Mouse (Mus musculus) gastrocnemius, postnatal 36 days (tissue): ENCODE measurements around the gene Ssbp3. TPM values are rescaled to one million over a fixed set of nuclear protein-coding genes. Genes with fewer than 3 reads are reported as not detected.
A peak's percentile ranks its signal among the peaks of the same experiment; 100 is the strongest.

Experiments
- DNase-seq, 2 experiments: peaks; one replicate each; pipeline ENCODE4 v3.0.0; 2022
- intact Hi-C: fragments of 180-260 bp; cut with DNase I; formaldehyde crosslinking; loops from one replicate; pipeline ENCODE4 v1.15.1; 2025
- total RNA-seq, 2 experiments: library from RNA; stranded (reverse); gene quantifications; 2 replicates each; pipeline ENCODE4 v1.2.3; 2021

The Ssbp3 gene
- total RNA-seq, 2 experiments from 2014 or later = 21.3 to 25.6 TPM

- intact Hi-C loops = no loop called here
- no peak for DNase-seq
Observed at GRCm38 (mm10) chr4:106902157-106902556, 8.3 kb upstream of the Ssbp3 start.

- intact Hi-C loops = loop anchor here (5.0 kb wide), 1 partner anchor 161 kb away; the partner anchor contains the start of genes Cyb5rl and Mrpl37
- DNase-seq = no peak
Observed at GRCm38 (mm10) chr4:106905898-106906297, 4.6 kb upstream of the Ssbp3 start.

DNA sequence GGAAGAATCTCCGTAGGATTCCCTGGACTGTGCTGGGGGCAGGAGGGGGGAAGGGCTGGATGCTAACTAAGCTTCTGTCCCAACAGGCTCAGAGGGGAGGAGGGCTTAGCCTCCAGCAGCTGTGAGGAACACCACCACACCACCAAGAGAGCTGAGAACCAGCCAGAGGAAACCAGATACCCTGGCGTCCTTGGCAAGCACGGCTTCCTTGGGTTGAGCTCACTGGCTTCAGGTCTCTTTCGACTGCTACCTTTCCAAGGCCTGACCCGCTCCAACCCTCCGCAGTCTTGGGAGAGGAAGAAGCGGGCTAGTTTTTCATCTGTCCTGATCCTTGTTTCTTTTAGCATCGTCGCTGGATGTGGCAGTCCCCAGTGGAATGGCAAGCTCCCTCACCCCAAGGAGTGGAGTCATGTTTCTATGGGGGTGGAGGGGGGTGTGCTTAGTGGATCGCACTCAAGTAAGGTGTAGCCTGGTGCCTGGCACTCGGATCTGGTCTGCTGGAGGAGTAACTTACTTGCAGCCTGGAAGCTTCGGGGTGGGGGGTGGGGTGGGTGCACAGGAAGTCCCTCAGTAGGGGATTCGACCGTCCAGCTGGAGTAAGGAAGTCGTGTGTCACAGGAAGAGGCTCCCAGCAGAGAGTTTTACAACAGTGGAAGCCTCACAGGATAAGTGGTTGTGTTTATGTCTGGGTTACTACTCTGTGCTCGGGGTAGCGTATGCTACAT is 2.6 kb upstream of the Ssbp3 start:
- intact Hi-C loops = loop anchor here (5.0 kb wide), 1 partner anchor 159 kb away; the partner anchor contains the start of genes Cyb5rl and Mrpl37

DNA sequence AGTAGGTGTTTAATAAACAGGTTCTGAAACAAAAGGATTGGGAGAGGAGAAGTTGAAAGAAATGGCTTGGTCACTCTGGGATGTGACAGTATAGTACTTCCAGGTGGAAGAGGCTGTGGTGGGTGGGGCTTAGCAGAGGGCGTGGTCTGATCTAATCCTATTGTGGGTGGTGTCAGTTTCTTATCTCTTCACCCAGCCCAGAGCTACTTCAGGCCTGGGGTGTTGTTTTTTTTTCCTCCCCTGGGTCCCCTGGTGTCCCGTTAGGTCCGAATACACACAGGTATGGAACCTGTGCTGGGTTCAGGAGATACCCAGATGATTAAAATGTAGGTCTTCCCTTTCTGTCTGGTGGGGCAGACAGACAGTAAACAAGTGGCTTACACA is 2.1 kb upstream of the Ssbp3 start:
- intact Hi-C loops = loop anchor here (5.0 kb wide), 1 partner anchor 159 kb away; the partner anchor contains the start of genes Cyb5rl and Mrpl37
- peak; percentile 34 to 44 for DNase-seq

More for the DNA sequence above, 2.6 kb upstream of the Ssbp3 start:
- peak; percentile 66 to 74 for DNase-seq

DNA sequence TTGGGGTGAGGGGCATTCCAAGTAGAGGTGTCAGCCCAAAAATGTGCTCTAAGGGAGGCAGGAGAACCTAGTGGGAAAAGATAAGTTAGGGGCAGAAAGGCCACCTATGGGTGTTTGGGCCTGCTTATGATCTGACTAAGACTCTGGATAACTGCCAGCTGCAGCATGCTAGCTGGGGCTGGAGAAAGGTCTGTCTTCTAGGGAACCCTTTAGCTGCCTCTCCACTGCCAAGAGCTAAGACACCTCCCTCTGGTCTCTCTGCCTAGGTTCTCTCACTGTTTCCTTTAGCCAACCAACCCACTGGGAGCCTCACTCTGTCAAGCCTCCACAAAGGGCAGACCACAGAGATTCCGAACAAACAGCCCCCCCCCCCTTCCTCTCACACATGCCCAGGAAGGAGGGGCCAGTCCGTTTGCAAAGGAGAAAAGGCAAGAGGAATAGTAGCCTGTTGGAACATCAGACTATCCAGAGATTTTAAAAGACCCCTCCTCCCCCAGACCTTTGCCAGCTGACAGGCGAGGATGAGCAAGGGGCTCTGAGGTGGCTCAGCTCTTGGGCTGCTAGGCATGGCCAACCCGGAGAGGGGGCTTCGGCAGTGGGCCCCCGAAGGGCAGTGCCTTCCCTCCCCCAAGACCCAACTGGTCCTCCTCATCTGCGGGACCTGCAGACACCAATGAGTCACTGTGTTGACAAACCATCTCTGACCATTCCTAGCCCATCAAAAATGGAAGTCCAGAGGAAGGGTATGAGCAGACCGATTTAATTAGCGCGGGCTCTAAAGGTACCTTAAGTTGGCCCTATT is 1.4 kb upstream of the Ssbp3 start:
- intact Hi-C loops = loop anchor here (1.0 to 5.0 kb wide), 2 partner anchors 65 to 158 kb away; partner anchors contain the start of genes Cyb5rl and Mrpl37
- DNase-seq = peak; percentile 32 to 49

DNA sequence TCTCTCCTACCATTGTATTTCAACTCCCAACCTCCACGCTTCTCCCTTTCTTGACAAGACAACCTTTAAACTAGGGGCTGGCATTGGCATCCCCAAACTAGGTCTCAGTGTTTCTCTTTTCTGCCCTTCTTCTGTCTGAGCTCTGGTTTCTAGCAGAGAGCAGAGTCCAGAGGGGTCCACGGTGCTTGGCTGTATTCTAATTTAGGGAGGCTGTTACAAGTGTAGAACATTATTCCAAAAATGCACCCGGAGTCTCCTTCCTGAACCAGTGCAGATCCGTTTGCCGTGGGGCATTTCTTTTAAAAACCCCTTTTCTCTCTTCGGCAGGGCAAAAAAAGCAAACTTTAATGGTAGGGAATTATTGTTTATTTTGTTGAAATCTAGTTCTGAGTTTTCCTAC is 704 bp upstream of the Ssbp3 start:
- intact Hi-C loops = loop anchor here (1.0 to 5.0 kb wide), 4 partner anchors 65 to 253 kb away; partner anchors contain the start of genes Cyb5rl and Mrpl37
- DNase-seq = no peak

DNA sequence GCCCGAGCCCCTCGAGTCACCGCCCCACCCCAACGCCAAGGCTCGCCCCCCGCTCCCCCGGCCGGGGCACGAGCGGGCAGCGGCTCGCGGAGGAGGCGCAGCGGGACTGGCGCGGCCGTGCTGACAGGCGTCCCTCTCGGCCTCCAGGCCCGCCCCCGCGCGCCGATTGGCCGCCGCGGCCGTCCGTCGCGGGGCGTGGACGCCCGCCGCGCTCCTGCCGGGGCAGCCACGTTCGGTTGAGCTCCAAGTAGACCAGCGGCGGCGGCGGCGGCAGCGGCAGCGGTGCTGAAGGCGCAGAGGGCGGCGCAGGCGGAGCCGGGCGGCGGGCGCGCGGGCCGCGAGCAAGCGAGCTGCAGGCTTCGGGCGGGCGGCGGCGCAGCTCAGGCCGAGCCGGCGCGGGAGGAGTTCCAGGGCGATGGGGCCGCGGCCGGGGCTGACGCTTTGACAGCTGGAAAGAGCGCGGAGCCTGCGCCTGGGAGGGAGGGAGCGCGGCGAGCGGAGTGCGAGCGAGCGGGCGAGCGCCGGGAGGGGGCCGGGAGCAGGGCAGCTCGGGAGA is 823 bp downstream of the Ssbp3 start:
- DNase-seq = peak; percentile 88 to 91
- intact Hi-C loops = loop anchor here (1.0 to 5.0 kb wide), 2 partner anchors 78 to 251 kb away; no protein-coding TSS in a partner anchor

GRCm38 (mm10) chr4:106911951-106912688 is 1.6 kb downstream of the Ssbp3 start:
- intact Hi-C loops = loop anchor here (1.0 to 5.0 kb wide), 2 partner anchors 77 to 250 kb away; no protein-coding TSS in a partner anchor
- no peak for DNase-seq

DNA sequence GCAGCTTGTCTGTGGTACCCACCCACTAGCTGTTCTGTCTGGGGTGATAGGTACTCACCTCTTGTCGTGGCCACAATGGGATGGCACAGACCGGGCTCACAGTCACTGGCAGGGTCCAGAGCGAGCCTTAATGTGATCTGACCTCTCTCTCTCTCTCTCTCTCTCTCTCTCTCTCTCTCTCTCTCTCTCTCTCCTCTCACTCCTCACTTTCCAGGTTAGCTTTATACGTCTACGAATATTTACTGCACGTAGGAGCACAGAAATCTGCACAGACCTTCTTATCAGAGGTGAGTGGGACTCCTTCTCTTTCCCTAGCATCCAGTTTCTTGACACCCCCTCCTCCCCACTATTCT is 2.2 kb downstream of the Ssbp3 start:
- DNase-seq = no peak
- intact Hi-C loops = loop anchor here (5.0 kb wide), 1 partner anchor 250 kb away; no protein-coding TSS in a partner anchor

DNA sequence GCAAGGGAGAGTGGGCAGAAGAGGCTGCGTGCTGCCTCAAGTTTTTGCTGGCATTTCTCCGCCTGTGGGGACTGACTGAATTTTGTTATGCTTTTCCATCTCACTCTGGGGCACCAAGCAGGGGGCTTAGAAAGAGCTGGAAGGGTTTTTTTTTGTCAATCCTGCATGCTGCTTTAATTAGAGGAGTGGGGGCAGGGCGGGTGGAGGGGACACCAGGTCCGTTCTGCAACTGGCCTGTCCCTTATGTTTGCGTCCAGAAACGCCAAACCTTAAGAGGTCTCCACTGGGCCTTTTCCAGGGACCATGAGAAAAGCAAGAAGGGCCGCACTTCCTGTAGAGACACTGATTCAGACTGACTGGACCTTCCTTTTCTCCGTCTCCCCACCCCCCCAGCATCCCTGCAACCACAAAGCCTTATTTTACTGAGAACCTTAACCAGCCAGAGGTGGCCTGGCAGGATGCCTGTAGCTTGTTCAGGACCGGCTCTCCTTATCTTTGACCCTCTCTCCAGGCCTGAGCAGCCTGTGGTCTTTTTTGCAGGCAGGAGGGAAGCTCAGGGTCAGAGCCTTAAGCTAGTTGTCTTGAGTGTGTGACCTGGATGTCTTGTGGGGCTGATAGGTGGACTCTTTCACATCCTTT is 3.0 kb downstream of the Ssbp3 start:
- DNase-seq = no peak
- intact Hi-C loops = loop anchor here (5.0 kb wide), 1 partner anchor 249 kb away; no protein-coding TSS in a partner anchor

DNA sequence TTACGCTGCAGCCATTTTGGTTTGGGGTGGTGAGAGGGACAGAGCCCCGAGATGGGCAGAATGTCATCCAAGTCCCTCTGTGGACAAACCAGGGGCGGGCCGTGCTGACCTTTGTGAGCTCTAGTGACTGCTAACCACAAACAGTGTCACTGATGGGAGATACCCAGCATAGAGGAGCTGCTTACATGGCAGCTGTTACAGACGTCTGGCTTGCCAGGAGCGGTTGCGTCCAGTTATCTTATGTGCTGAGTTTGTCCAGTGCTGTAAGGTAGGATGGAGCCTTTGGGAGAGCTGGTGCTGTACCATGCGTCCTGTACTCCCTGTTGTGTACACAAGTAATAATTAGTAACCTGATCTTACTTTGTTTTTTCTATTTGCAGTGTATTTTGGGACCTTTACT is 4.8 kb downstream of the Ssbp3 start:
- no peak for DNase-seq
- intact Hi-C loops = no loop called here

- DNase-seq = no peak
- intact Hi-C loops = no loop called here
Observed at GRCm38 (mm10) chr4:106918263-106918662, 7.8 kb downstream of the Ssbp3 start.

DNA sequence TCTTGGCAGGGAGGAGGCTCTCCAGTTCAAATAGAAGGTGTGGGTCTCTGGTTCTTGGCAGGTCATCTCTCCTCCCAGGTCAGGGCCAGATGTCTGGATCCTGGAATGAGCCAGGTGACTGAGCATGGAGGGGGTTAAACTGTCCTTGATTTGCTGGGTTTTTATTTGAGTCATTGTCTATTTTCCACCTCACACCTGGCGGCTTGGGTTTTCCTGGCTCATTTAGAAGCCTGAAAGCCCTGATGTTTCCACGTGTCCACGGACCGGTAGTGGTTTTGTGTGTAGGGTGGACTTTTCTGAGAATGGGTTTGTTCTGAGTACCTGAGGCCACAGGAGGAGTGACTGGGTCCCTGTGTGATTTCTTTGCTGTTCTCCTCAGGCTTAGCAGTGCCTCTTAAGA is 9.6 kb downstream of the Ssbp3 start:
- no peak for DNase-seq
- intact Hi-C loops = no loop called here

- DNase-seq = peak in 1 of 2 experiments; percentile 49
- intact Hi-C loops = no loop called here
Observed at GRCm38 (mm10) chr4:106921375-106922336, 11.2 kb downstream of the Ssbp3 start.

GRCm38 (mm10) chr4:106922919-106923318 is 12.4 kb downstream of the Ssbp3 start:
- DNase-seq = no peak
- intact Hi-C loops = no loop called here

DNA sequence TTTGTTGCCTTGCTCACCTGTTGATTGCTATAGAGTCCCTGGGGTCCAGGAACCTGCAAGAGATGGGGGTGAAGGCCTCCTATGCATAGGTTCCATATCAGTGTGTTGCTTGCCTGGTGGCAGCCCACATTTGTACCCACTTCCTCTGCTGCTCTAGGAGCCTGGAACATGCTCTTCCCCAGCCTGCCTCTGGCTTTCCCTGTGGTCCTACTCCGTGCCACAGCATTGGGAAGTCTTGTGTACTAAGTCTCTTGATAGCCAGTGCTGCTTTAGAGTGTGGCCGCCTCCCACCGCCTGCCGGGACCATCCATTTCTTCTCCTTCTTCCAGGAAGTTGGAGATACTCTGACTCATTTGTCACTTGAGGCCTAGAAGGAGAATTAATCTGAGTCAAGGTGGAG is 13.7 kb downstream of the Ssbp3 start:
- intact Hi-C loops = no loop called here
- no peak for DNase-seq

DNA sequence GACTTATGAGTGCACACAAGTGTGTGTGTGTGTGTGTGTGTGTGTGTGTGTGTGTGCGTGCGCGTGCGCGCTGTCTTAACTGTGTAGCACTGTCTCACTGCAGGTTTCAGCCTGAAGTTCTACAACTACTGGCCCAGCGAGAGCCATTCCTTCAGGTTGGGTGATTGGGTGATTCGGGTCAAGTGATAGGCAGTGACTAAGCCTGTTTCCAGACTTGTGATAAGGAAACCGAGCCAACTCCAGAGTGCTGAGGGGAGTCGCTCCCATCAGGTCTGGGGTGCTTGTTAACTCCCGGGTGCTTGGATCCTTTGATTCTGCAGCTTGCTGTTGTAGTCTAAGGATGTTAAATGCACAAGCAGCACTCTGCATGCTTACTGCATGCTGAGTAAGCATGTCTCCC is 14.4 kb downstream of the Ssbp3 start:
- DNase-seq = no peak

GRCm38 (mm10) chr4:106926401-106926800 is 15.9 kb downstream of the Ssbp3 start:
- DNase-seq = peak in 1 of 2 experiments; percentile 17
- intact Hi-C loops = no loop called here

More for the DNA sequence above, 14.4 kb downstream of the Ssbp3 start:
- intact Hi-C loops = no loop called here
